Mouse (Mus musculus) intestine, embryonic 15.5 days (tissue): ENCODE data around the gene Ifit3b. TPM values are rescaled to one million over a fixed set of nuclear protein-coding genes. Genes with fewer than 3 reads are reported as not detected.
"Not testable (repeated sequence)": the region's sequence is repeated elsewhere in the genome, so short reads cannot be mapped to it uniquely, and the experiment has no call there.

Experiments used
- ATAC-seq: fragments of 200-750 bp; cut with Nextera tagmentation; 2 replicates; pipeline ENCODE4 v1.8.0; 2017; ENCODE audit warnings: moderate TSS enrichment, moderate library complexity
- H3K27ac ChIP-seq: fragments of 300-500 bp; sonication (generic); 2 replicates; pipeline ENCODE4 v1.5.1; 2015; ENCODE audit warnings: mild to moderate bottlenecking, inconsistent platforms
- H3K27me3 ChIP-seq: fragments of 300-500 bp; sonication (generic); replicated peaks from 2 replicates; pipeline ENCODE4 v1.6.1; 2015; ENCODE audit warnings: inconsistent platforms
- H3K36me3 ChIP-seq: fragments of 300-500 bp; sonication (generic); 2 replicates; pipeline ENCODE4 v1.6.1; 2015; ENCODE audit warnings: inconsistent platforms
- H3K4me1 ChIP-seq: fragments of 300-500 bp; sonication (generic); replicated peaks from 2 replicates; pipeline ENCODE4 v1.6.1; 2015; ENCODE audit warnings: inconsistent platforms
- H3K4me2 ChIP-seq: fragments of 300-500 bp; sonication (generic); replicated peaks from 2 replicates; pipeline ENCODE4 v1.6.1; 2015; ENCODE audit warnings: mild to moderate bottlenecking, inconsistent platforms
- H3K4me3 ChIP-seq: fragments of 300-500 bp; sonication (generic); replicated peaks from 2 replicates; pipeline ENCODE4 v1.5.1; 2015; ENCODE audit warnings: inconsistent platforms
- H3K9ac ChIP-seq: fragments of 300-500 bp; sonication (generic); 2 replicates; pipeline ENCODE4 v1.6.1; 2015; ENCODE audit warnings: inconsistent platforms
- H3K9me3 ChIP-seq: fragments of 300-500 bp; sonication (generic); 2 replicates; pipeline ENCODE4 v1.6.1; 2016; ENCODE audit warnings: inconsistent platforms
- WGBS: fragments of 180-500 bp; shearing (Covaris S2); methylation state at CpG from one replicate; pipeline ENCODE4 v1.1.7; 2015; 5-methylcytosine and 5-hydroxymethylcytosine counted together
- polyA plus RNA-seq: library from polyadenylated mRNA; unstranded; fragments of >200 nt; fragmentation: Nextera tagmentation; extraction: Ambion mirVana; gene quantifications from 2 replicates; pipeline ENCODE4 v1.2.1, GENCODE M21; 2015

Gene Ifit3b
- polyA plus RNA-seq, 1 experiment from 2014 or later = 0.29 TPM

GRCm38 (mm10) chr19:34624663-34625062, 16.9 kb downstream of the Ifit3b start:
- Histone ChIP-seq H3K9me3 (no peaks in the 10 kb centered on the region), H3K27ac (no peak overlapping the region), H3K4me2 (no peak overlapping the region), H3K4me1 (no peaks in the 10 kb centered on the region), H3K27me3 (no peaks in the 10 kb centered on the region), H3K9ac (no peak overlapping the region), H3K36me3 (no peaks in the 10 kb centered on the region), H3K4me3 (no peak overlapping the region)
- no peak for ATAC-seq
- WGBS = 82% methylated on average over 4 of the region's 4 CpGs

- H3K27ac ChIP-seq = no peak overlapping the region
- no peaks in the 10 kb centered on the region for H3K4me1 ChIP-seq
- no peak overlapping the region for H3K4me2 ChIP-seq
- no peak overlapping the region for H3K9ac ChIP-seq
- no peaks in the 10 kb centered on the region for H3K27me3 ChIP-seq
- ATAC-seq = peak; percentile 79
- 26% methylated on average over 2 of the region's 2 CpGs for WGBS
- no peak overlapping the region for H3K4me3 ChIP-seq
- H3K9me3 ChIP-seq = no peaks in the 10 kb centered on the region
- no peaks in the 10 kb centered on the region for H3K36me3 ChIP-seq
These were observed 19.7 kb downstream of the Ifit3b start for GRCm38 (mm10) chr19:34627496-34627895.

GRCm38 (mm10) chr19:34631487-34631886, 23.7 kb downstream of the Ifit3b start:
- Histone ChIP-seq H3K4me3 (no peak overlapping the region), H3K9ac (no peak overlapping the region), H3K9me3 (no peaks in the 10 kb centered on the region), H3K4me1 (no peaks in the 10 kb centered on the region), H3K4me2 (no peak overlapping the region), H3K36me3 (no peaks in the 10 kb centered on the region), H3K27me3 (no peaks in the 10 kb centered on the region), H3K27ac (no peak overlapping the region)
- no peak for ATAC-seq

- ATAC-seq = no peak
- no peaks in the 10 kb centered on the region for H3K4me1 ChIP-seq
- H3K4me3 ChIP-seq = no peak overlapping the region
- H3K27me3 ChIP-seq = no peaks in the 10 kb centered on the region
- no peak overlapping the region for H3K27ac ChIP-seq
- H3K9me3 ChIP-seq = no peaks in the 10 kb centered on the region
- no peak overlapping the region for H3K9ac ChIP-seq
- no peak overlapping the region for H3K4me2 ChIP-seq
- WGBS = 57% methylated on average over 2 of the region's 2 CpGs
- H3K36me3 ChIP-seq = no peaks in the 10 kb centered on the region
These were observed 25.7 kb downstream of the Ifit3b start for GRCm38 (mm10) chr19:34633484-34633883.

- WGBS = 5% methylated on average over 3 of the region's 3 CpGs
- Histone ChIP-seq H3K4me3 (no peak overlapping the region), H3K36me3 (no peaks in the 10 kb centered on the region), H3K27ac (no peak overlapping the region), H3K9me3 (no peaks in the 10 kb centered on the region), H3K9ac (no peak overlapping the region), H3K27me3 (no peaks in the 10 kb centered on the region), H3K4me1 (no peaks in the 10 kb centered on the region), H3K4me2 (no peak overlapping the region)
- ATAC-seq = peak; percentile 57; the same call in 1 of the 2 replicates
These were observed 29.3 kb downstream of the Ifit3b start for GRCm38 (mm10) chr19:34636933-34637557.

- no peaks in the 10 kb centered on the region for H3K36me3 ChIP-seq
- peak within 1 kb of the TSS; percentile 44 for H3K4me2 ChIP-seq
- no peaks in the 10 kb centered on the region for H3K4me1 ChIP-seq
- WGBS = 26% methylated on average over 4 of the region's 4 CpGs
- peak; percentile 84 for ATAC-seq
- H3K27me3 ChIP-seq = no peaks in the 10 kb centered on the region
- no peak within 1 kb of the TSS for H3K27ac ChIP-seq
- no peak within 1 kb of the TSS for H3K9ac ChIP-seq
- H3K9me3 ChIP-seq = no peaks in the 10 kb centered on the region
- H3K4me3 ChIP-seq = peak within 1 kb of the TSS; percentile 12
These were observed 32.9 kb downstream of the Ifit3b start, which contains the start of the genes Ifit1bl2 and Ifit1 for GRCm38 (mm10) chr19:34640623-34641022. TSS of gene Ifit1bl2 (minus strand) at chr19:34640743. TSS of gene Ifit1 (plus strand) at chr19:34640871.

- Histone ChIP-seq H3K27ac (no peak overlapping the region), H3K9me3 (no peaks in the 10 kb centered on the region), H3K4me2 (no peak overlapping the region), H3K9ac (no peak overlapping the region), H3K36me3 (no peaks in the 10 kb centered on the region), H3K27me3 (no peaks in the 10 kb centered on the region), H3K4me1 (no peaks in the 10 kb centered on the region), H3K4me3 (no peak overlapping the region)
- ATAC-seq = peak; percentile 52
- 63% methylated on average over 5 of the region's 5 CpGs for WGBS
These were observed 34.8 kb downstream of the Ifit3b start for GRCm38 (mm10) chr19:34642616-34643015.

- not testable (repeated sequence) for H3K4me2 ChIP-seq, H3K9me3 ChIP-seq, H3K27ac ChIP-seq, H3K36me3 ChIP-seq, H3K9ac ChIP-seq, H3K4me3 ChIP-seq, ATAC-seq, H3K4me1 ChIP-seq, H3K27me3 ChIP-seq
- WGBS = 80% methylated on average over 8 of the region's 8 CpGs
These were observed 39.9 kb downstream of the Ifit3b start for GRCm38 (mm10) chr19:34647630-34648029.

GRCm38 (mm10) chr19:34650276-34650675, 42.5 kb downstream of the Ifit3b start:
- WGBS = 85% methylated on average over 3 of the region's 3 CpGs
- no peaks in the 10 kb centered on the region for H3K36me3 ChIP-seq
- no peaks in the 10 kb centered on the region for H3K27me3 ChIP-seq
- no peaks in the 10 kb centered on the region for H3K9me3 ChIP-seq
- no peak overlapping the region for H3K4me3 ChIP-seq
- no peak overlapping the region for H3K27ac ChIP-seq
- H3K4me2 ChIP-seq = no peak overlapping the region
- no peak overlapping the region for H3K9ac ChIP-seq
- ATAC-seq = no peak
- H3K4me1 ChIP-seq = no peaks in the 10 kb centered on the region

- no peaks in the 10 kb centered on the region for H3K4me1 ChIP-seq
- no peaks in the 10 kb centered on the region for H3K27me3 ChIP-seq
- 87% methylated on average over 6 of the region's 6 CpGs for WGBS
- no peaks in the 10 kb centered on the region for H3K9me3 ChIP-seq
- ATAC-seq = no peak
- no peaks in the 10 kb centered on the region for H3K36me3 ChIP-seq
- H3K9ac ChIP-seq = no peak overlapping the region
- no peak overlapping the region for H3K4me3 ChIP-seq
- H3K27ac ChIP-seq = no peak overlapping the region
- no peak overlapping the region for H3K4me2 ChIP-seq
These were observed 43.2 kb downstream of the Ifit3b start for GRCm38 (mm10) chr19:34650997-34651396.

- 68% methylated on average over 10 of the region's 10 CpGs for WGBS
- no peak overlapping the region for H3K4me2 ChIP-seq
- H3K27ac ChIP-seq = no peak overlapping the region
- no peaks in the 10 kb centered on the region for H3K36me3 ChIP-seq
- no peak overlapping the region for H3K4me3 ChIP-seq
- H3K27me3 ChIP-seq = no peaks in the 10 kb centered on the region
- no peak overlapping the region for H3K9ac ChIP-seq
- H3K9me3 ChIP-seq = no peaks in the 10 kb centered on the region
- ATAC-seq = no peak
- H3K4me1 ChIP-seq = no peaks in the 10 kb centered on the region
These were observed 47.5 kb downstream of the Ifit3b start for GRCm38 (mm10) chr19:34655227-34655805.

- no peaks in the 10 kb centered on the region for H3K4me1 ChIP-seq
- WGBS = 19% methylated on average over 2 of the region's 2 CpGs
- no peaks in the 10 kb centered on the region for H3K27me3 ChIP-seq
- H3K4me2 ChIP-seq = no peak overlapping the region
- H3K9me3 ChIP-seq = no peaks in the 10 kb centered on the region
- H3K36me3 ChIP-seq = no peaks in the 10 kb centered on the region
- H3K27ac ChIP-seq = no peak overlapping the region
- no peak overlapping the region for H3K9ac ChIP-seq
- peak; percentile 86 for ATAC-seq
- no peak overlapping the region for H3K4me3 ChIP-seq
These were observed 48.9 kb downstream of the Ifit3b start for GRCm38 (mm10) chr19:34656511-34657298.
